Mouse (Mus musculus) C2C12 (cell line): Measurements from ENCODE around the gene Trmt2a.

ENCODE experiments used
- CTCF ChIP-seq: IDR thresholded peaks from one replicate; pipeline ENCODE4 v1.5.1; 2011; ENCODE audit not compliant: control insufficient read depth, insufficient read depth, insufficient read length
- FOSL1 ChIP-seq: IDR thresholded peaks from one replicate; pipeline ENCODE4 v1.8.0; 2011; ENCODE audit warnings: mild to moderate bottlenecking, low read length; ENCODE audit not compliant: poor library complexity, insufficient read depth, severe bottlenecking
- MYOG ChIP-seq: IDR thresholded peaks from one replicate; pipeline ENCODE4 v1.6.1; 2011; ENCODE audit not compliant: control insufficient read depth, insufficient read length; ENCODE audit errors: extremely low read depth

- no peak for TF ChIP-seq MYOG
- TF ChIP-seq CTCF, result no peak
- TF ChIP-seq FOSL1, result no peak
These were observed 44.9 kb upstream of the Trmt2a start for GRCm38 (mm10) chr16:18203430-18204091.
